Mouse (Mus musculus) layer of hippocampus, postnatal 25 days (tissue): Measurements from ENCODE around the gene Hist1h3f. TPM values are rescaled to one million over a fixed set of nuclear protein-coding genes. Genes with fewer than 3 reads are reported as not detected.

Experiments used
- DNase-seq, 2 experiments: peaks; one replicate each; pipeline ENCODE4 v3.0.0; 2022; ENCODE audit warnings: mixed read lengths in 2 of 2, low spot score in 1 of 2; ENCODE audit errors: extremely low spot score in 1 of 2
- total RNA-seq, 2 experiments: library from RNA; stranded (reverse); gene quantifications; 2 replicates each; pipeline ENCODE4 v1.2.3; 2021

Gene Hist1h3f
- 10 to 100 TPM; 15.7 to 16.5 TPM for total RNA-seq

DNA sequence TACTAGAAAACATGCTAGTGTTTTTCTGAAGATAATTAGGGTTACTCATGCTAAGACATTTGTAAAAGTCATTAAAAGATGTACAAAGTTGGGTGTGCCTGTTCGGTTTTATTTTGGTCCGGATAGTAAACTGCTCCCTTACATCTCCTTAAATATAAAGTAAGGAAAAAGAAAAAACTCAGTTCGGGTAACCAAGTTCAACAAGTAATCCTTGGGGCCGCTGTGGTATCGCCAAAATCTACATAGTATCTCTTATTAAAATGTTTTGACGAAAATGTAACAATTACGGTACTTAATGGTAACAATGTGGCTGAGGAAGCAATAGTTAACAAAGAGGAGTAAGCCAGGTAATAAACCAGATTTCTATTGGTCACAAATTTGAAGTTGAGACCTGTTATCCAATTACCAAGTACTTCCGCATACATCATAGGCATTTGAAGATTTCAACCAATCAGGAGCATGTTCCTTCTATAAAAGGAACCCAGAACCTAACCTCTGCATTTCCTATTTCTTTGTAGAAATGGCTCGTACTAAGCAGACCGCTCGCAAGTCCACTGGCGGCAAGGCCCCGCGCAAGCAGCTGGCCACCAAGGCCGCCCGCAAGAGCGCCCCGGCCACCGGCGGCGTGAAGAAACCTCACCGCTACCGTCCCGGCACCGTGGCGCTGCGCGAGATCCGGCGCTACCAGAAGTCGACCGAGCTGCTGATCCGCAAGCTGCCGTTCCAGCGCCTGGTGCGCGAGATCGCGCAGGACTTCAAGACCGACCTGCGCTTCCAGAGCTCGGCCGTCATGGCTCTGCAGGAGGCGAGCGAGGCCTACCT lies at the start of gene Hist1h3f:
Gene Hist1h3f (plus strand): TSS at position 88 of the 822 bp plus-strand sequence.
- peak; percentile 49 to 71 for DNase-seq

DNA sequence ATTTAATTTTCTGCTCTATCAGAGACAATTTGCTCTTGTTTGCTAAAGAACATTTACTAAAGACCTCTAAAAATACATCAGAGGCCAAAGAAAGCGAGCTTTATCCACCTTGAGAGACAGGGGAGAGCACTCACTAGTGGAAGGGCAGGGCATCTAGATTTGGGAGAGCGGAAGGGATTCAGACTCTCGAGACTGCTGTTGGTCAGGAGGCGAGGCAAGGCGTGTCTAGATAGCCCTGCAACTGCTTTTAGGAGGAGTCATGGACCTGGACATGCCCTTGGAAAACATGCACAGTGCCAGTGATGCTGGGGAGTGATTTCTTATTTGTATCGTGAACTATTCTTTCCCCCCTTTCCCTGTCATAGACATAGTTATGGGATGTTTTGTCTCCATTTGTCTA lies 48.3 kb upstream of the Hist1h3f start:
- no peak for DNase-seq

DNA sequence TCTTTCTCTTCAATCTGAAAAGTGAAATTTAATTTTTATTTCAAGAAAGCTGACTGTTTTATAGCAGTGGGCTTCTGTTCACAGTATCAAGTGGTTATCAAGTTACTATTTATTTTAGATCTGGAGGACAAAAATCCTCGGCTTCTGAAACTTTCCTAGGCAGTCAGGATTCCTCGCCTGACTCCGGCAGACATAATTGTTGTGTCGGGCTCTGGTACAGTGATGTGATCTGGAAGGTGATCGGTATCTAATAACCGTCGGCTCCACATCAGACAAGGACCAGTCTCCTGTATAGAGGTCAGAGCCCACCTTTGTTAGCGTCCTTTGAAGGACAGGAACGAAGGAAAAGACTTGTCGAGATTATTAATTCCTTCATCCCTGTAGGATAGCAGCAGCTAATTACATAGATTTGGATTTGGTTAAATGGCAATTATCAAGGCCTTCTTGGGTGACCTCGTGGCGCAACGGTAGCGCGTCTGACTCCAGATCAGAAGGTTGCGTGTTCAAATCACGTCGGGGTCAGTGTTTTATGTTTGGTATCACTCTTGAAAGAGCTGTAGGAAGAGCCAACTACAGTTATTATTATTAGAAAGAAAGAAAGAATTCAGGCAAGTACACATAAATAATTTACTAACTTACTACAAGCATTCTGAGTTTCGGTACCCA lies 46.1 kb upstream of the Hist1h3f start:
- peak; percentile 30 to 57 for DNase-seq

- no peak for DNase-seq
These were observed 45.2 kb upstream of the Hist1h3f start for GRCm38 (mm10) chr13:23498653-23499052.

- no peak for DNase-seq
These were observed 43.9 kb upstream of the Hist1h3f start for GRCm38 (mm10) chr13:23499943-23500342.

GRCm38 (mm10) chr13:23500424-23501200 lies 43.2 kb upstream of the Hist1h3f start:
- peak; percentile 39 to 72 for DNase-seq

DNA sequence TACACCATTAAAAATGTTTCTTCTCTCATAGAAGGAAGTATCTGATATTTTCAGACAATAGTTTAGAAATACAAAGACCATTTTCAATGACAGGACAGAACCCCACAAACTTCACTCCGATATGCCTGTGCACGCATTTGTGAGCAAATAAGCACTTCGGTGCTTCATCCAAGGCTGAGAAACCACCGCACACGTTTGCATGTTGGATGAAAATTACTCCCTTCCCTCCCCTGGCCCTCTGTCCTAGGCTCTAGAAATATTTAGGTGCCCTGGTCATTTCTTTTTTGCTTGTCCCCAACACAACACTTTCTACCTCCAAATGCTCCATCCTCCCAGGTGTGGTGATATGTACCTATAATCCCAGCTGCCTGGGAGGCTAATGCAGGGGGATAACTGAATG lies 42.3 kb upstream of the Hist1h3f start:
- DNase-seq, result no peak

GRCm38 (mm10) chr13:23502031-23502567 lies 41.8 kb upstream of the Hist1h3f start:
- DNase-seq, result no peak

- DNase-seq, result no peak
These were observed 40.9 kb upstream of the Hist1h3f start for GRCm38 (mm10) chr13:23502916-23503315.

DNA sequence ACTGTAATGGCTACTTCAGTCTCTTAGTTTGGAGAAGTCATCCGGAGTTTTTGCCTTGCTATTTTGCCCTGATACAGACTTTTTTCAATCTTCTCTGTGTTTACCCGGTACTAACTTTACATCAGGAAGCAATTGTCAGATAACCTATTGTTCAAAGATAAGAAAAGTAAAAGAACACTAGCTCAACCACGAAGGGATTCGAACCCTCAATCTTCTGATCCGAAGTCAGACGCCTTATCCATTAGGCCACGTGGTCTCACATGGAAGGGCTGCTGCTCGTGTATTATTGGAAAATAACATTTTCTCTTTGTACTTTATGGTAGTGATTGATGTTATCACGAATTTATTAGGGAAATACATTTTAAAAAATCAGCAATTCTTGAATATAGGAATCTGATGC lies 40.1 kb upstream of the Hist1h3f start:
- peak; percentile 38 to 76 for DNase-seq

- no peak for DNase-seq
These were observed 38.0 kb upstream of the Hist1h3f start for GRCm38 (mm10) chr13:23505662-23506345.

DNA sequence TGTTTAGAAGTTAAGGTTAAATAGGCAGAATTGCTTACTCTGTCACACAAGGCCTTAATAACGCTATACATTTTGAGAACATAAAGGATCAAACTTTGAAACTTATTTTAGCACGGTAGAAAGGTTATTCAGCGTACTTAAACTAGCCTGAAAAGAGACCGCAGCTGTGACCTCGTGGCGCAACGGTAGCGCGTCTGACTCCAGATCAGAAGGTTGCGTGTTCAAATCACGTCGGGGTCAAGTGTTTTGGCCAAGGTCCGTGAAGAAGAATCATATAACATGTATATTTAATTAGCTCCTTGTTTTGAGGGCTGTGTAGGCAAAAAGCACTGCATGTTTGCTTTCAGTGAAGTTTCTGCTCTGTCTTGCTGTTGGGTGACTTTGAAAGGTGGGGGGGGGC lies 37.5 kb upstream of the Hist1h3f start:
- DNase-seq, result no peak

- DNase-seq, result no peak
These were observed 36.9 kb upstream of the Hist1h3f start for GRCm38 (mm10) chr13:23506819-23507515.

GRCm38 (mm10) chr13:23510127-23510526 lies 33.7 kb upstream of the Hist1h3f start:
- no peak for DNase-seq

GRCm38 (mm10) chr13:23513517-23513916 lies 30.3 kb upstream of the Hist1h3f start:
- no peak for DNase-seq

GRCm38 (mm10) chr13:23515281-23515680 lies 28.6 kb upstream of the Hist1h3f start:
- DNase-seq, result no peak

DNA sequence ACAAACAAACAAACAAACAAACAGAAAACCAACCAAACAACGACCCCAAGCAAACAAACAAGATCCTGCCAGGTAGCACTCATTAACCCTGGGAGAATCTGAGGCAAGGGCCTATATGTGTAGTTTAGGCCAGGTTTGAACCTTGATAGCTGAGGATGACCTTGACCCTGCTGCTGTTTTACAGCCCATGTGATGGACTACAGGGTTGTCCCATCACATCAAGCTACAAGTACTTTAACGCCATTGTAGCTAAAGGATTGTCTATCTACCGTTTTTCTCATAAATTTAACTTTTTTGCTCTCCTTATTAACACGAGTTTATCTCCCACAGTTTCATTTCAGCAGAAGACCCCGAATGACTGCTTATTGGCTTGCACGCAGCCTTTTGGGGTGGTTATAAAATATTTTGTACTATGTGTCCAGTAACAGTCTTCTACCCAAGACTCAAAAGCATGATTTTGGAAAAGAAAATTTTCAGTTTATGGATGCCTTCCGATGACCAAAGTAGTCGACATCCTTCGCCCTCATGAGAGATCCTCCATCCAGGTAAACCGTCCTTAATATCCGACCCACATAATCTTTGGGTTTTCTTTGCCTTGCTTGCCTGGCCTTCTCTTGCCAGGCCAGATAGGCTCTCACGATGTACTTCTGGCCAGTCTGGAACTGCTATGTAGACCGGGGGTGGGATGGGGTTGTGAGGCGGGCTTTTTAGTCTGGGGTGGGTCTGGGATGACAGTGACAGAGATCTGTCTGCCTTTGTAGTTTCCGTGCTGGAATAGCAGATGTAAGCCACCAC lies 27.8 kb upstream of the Hist1h3f start:
- no peak for DNase-seq

DNA sequence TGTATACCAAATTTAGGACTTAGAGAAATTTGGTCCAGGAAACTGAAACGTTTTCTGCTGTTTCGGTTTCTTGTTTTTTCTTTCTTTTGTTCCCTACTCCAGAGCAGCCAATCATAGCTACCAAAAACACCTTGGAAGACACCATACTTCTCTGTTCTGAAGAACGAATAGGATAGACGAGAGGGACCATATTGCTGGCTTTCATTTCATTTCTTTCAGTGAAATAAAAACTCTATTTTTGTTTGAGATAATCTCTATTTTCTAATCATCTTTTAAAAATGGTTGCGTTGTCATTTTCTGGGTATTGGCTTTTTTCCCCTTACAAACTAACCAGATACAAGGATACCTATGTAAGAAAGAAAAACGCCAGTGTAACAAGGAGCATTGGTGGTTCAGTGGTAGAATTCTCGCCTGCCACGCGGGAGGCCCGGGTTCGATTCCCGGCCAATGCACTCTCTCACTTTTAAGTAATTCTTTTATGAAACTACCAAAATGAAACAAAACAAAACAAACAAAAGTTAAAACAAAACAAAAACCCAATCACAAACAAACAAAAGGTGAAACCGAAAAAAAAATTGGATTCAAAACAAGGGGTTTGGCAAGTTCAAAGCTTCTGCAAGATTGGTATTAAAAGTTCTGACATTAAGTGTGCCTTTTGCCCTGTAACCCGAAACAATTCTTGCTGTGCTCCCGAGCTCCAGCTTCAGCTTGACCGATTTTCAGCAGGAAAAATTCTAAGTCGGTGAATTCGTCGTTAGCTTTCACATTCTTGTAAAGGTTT lies 26.8 kb upstream of the Hist1h3f start:
- peak; percentile 75 to 84 for DNase-seq
